7 mouse cellular contexts compared by ENCODE assay signal in genomic region chr11:37046671-37047070, GRCm38 (mm10).
A peak's percentile ranks its signal among the peaks of the same experiment; 100 is the strongest.
DNase-seq lines count a peak whose midpoint lies in the region; ATAC-seq and TF ChIP-seq lines count a peak whose summit lies in the region.

No protein-coding gene starts in this region.

- H3K4me2 ChIP-seq in kidney, embryonic 16.5 days (replicated peaks; ENCODE audit: low read depth, low read length) = no peak overlapping the region
- no peak overlapping the region for H3K4me2 ChIP-seq in embryonic facial prominence, embryonic 11.5 days (ENCODE audit: low read depth, low read length)

- TF ChIP-seq CTCF in kidney, adult 2 months (conservative IDR thresholded peaks at IDR 0.05; ENCODE audit: insufficient read depth, insufficient read length, low read depth, low read length) = peak; percentile 62

- ATAC-seq in kidney, embryonic 16.5 days (ENCODE audit: low FRiP score, low TSS enrichment) = no peak
- no peak for ATAC-seq in embryonic facial prominence, embryonic 11.5 days (replicated peaks; ENCODE audit: insufficient number of reproducible peaks, low FRiP score, low TSS enrichment, low read depth)
- no peak for ATAC-seq in activated CD4-positive, CD25-positive, alpha-beta regulatory T cell, adult 4 months

- H3K27ac ChIP-seq in kidney, adult 2 months (ENCODE audit: insufficient read depth, low read depth, low read length) = no peak overlapping the region
- no peak overlapping the region for H3K27ac ChIP-seq in kidney, embryonic 16.5 days (ENCODE audit: low read length)
- no peak overlapping the region for H3K27ac ChIP-seq in embryonic facial prominence, embryonic 11.5 days (replicated peaks; ENCODE audit: low read depth, low read length)

- no peaks in the 10 kb centered on the region for H3K27me3 ChIP-seq in kidney, adult 2 months (replicated peaks; ENCODE audit: control insufficient read depth, insufficient read depth, low read length)
- H3K27me3 ChIP-seq in kidney, embryonic 16.5 days (ENCODE audit: insufficient read depth, low read length) = no peaks in the 10 kb centered on the region
- no peaks in the 10 kb centered on the region for H3K27me3 ChIP-seq in embryonic facial prominence, embryonic 11.5 days (ENCODE audit: control insufficient read depth, insufficient read depth, low read length)

- H3K4me3 ChIP-seq in kidney, adult 2 months (ENCODE audit: insufficient read depth, low read depth, low read length) = no peak overlapping the region
- no peak overlapping the region for H3K4me3 ChIP-seq in kidney, embryonic 16.5 days (ENCODE audit: low read length)
- H3K4me3 ChIP-seq in embryonic facial prominence, embryonic 11.5 days (ENCODE audit: low read depth, low read length) = no peak overlapping the region

- peak; percentile 6 for DNase-seq in kidney, adult 2 months
- DNase-seq in ES-CJ7 (ENCODE audit: low read depth, low spot score) (peak; percentile 54), WW6 (ENCODE audit: low read depth, low spot score) (peak; percentile 14)
- peak; percentile 14 for DNase-seq in embryonic facial prominence, embryonic 11.5 days (ENCODE audit: low spot score)
- peak; percentile 72 for DNase-seq in testis, postnatal 10 days (ENCODE audit: low spot score)

- no peak overlapping the region for H3K9ac ChIP-seq in kidney, embryonic 16.5 days (replicated peaks; ENCODE audit: low read length)
- H3K9ac ChIP-seq in embryonic facial prominence, embryonic 11.5 days (replicated peaks; ENCODE audit: low read length) = no peak overlapping the region

- TF ChIP-seq POLR2A in kidney, adult 2 months (IDR thresholded peaks at IDR 0.05; ENCODE audit: low read depth, low read length) = no peak

- H3K36me3 ChIP-seq in kidney, adult 2 months (ENCODE audit: control insufficient read depth, insufficient read depth, low read length) = no peaks in the 10 kb centered on the region
- H3K36me3 ChIP-seq in kidney, embryonic 16.5 days (ENCODE audit: insufficient read depth, low read length) = no peaks in the 10 kb centered on the region
- H3K36me3 ChIP-seq in embryonic facial prominence, embryonic 11.5 days (replicated peaks; ENCODE audit: control insufficient read depth, insufficient read depth, low read depth, low read length) = no peaks in the 10 kb centered on the region

- 62% methylated on average over 5 of the region's 5 CpGs for WGBS in kidney, adult 2 months
- WGBS in kidney, embryonic 16.5 days = 61% methylated on average over 5 of the region's 5 CpGs
- 62% methylated on average over 5 of the region's 5 CpGs for WGBS in embryonic facial prominence, embryonic 11.5 days

- H3K4me1 ChIP-seq in kidney, adult 2 months (ENCODE audit: control insufficient read depth, insufficient read depth, low read length) = no peaks in the 10 kb centered on the region
- H3K4me1 ChIP-seq in kidney, embryonic 16.5 days (ENCODE audit: insufficient read depth, low read length) = 0 out of 2 replicates have a peak, but pooled peaks cover 2% of the 10 kb centered on the region
- H3K4me1 ChIP-seq in embryonic facial prominence, embryonic 11.5 days (ENCODE audit: control insufficient read depth, insufficient read depth, low read length) = no peaks in the 10 kb centered on the region

- no peaks in the 10 kb centered on the region for H3K9me3 ChIP-seq in kidney, embryonic 16.5 days (ENCODE audit: low read length)
- no peaks in the 10 kb centered on the region for H3K9me3 ChIP-seq in embryonic facial prominence, embryonic 11.5 days (replicated peaks; ENCODE audit: control insufficient read depth, low read length)

Comparison
In these comparisons a context has a peak if more than half of its experiments do, and no peak if none do; other contexts are left out.
1. DNase-seq: peak in every context shown above with its lines; median percentile 72 in testis, postnatal 10 days; 54 in ES-CJ7; 14 in WW6; 14 in embryonic facial prominence, embryonic 11.5 days; 6 in kidney, adult 2 months.